Mouse (Mus musculus): ENCODE data around the gene Smc3. TPM values are rescaled to one million over a fixed set of nuclear protein-coding genes. Genes with fewer than 3 reads are reported as not detected.

The Smc3 gene
- polyA plus RNA-seq, 1 experiment from 2014 or later: 83.4 TPM

DNA sequence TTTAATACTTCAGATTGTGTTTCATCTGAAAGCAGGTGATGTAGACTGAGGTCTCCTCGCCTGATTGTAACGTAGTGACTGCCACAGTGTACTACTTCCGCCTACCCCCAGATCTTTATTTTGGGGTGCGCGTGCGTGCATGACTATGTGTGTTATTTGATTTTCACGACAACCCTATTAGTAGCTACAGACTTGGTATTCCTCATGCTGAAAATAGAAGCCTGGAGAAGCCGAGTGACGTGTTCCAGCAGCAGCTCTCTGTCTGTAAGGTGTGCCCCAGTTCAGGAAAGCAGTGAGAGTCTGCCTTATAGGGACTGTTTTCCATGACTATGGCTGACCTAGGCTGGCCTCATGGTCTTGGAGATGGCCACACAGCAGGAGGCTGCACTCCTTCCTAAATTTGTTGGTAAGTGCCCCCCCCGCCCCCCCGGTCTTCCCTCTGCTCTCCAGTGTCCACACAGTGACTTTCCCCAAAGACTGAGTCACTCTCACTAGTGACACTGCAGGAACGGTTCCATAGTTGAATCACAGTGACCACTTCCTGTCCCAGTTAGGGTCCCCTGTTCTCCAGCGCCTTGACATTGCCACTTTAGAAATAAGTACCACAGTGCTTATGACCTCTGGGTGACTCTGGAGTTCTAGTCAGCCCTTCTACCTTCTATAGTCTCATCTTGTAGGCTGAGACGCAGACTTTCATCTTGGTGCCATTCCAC is 34.5 kb upstream of the Smc3 start:
- Histone ChIP-seq H3K4me2 (no peak overlapping the region), H3K4me1 (replicated peaks) (no peaks in the 10 kb centered on the region), H3K36me3 (no peaks in the 10 kb centered on the region), H3K27me3 (no peaks in the 10 kb centered on the region), H3K9me3 (no peaks in the 10 kb centered on the region; the same call in 1 of the 2 replicates), H3K27ac (no peak overlapping the region), H3K4me3 (replicated peaks) (no peak overlapping the region), H3K9ac (replicated peaks) (no peak overlapping the region)
- ATAC-seq (ENCODE audit: insufficient number of reproducible peaks, insufficient read depth, low FRiP score, low TSS enrichment, low read depth): no peak
- WGBS: 92% methylated on average over 14 of the region's 14 CpGs

- Histone ChIP-seq H3K36me3 (no peaks in the 10 kb centered on the region), H3K9ac (replicated peaks) (no peak overlapping the region), H3K4me2 (no peak overlapping the region), H3K4me3 (replicated peaks) (no peak overlapping the region), H3K9me3 (no peaks in the 10 kb centered on the region; the same call in 1 of the 2 replicates), H3K27me3 (no peaks in the 10 kb centered on the region), H3K4me1 (replicated peaks) (no peaks in the 10 kb centered on the region), H3K27ac (no peak overlapping the region)
- 45% methylated on average over 11 of the region's 11 CpGs for WGBS
- no peak for ATAC-seq (ENCODE audit: insufficient number of reproducible peaks, insufficient read depth, low FRiP score, low TSS enrichment, low read depth)
Measured at GRCm38 (mm10) chr19:53567864-53568263, 32.3 kb upstream of the Smc3 start.

- WGBS: 62% methylated on average over 3 of the region's 3 CpGs
- Histone ChIP-seq H3K4me2 (no peak overlapping the region), H3K4me3 (replicated peaks) (no peak overlapping the region), H3K4me1 (replicated peaks) (no peaks in the 10 kb centered on the region), H3K27ac (no peak overlapping the region), H3K9me3 (no peaks in the 10 kb centered on the region), H3K36me3 (no peaks in the 10 kb centered on the region), H3K9ac (replicated peaks) (no peak overlapping the region), H3K27me3 (no peaks in the 10 kb centered on the region)
- ATAC-seq (ENCODE audit: insufficient number of reproducible peaks, insufficient read depth, low FRiP score, low TSS enrichment, low read depth): no peak
Measured at GRCm38 (mm10) chr19:53568553-53568952, 31.6 kb upstream of the Smc3 start.

- 68% methylated on average over 4 of the region's 4 CpGs for WGBS
- ATAC-seq (ENCODE audit: insufficient number of reproducible peaks, insufficient read depth, low FRiP score, low TSS enrichment, low read depth): no peak
- Histone ChIP-seq H3K9ac (replicated peaks) (no peak overlapping the region), H3K4me1 (replicated peaks) (no peaks in the 10 kb centered on the region), H3K9me3 (no peaks in the 10 kb centered on the region), H3K4me2 (no peak overlapping the region), H3K36me3 (no peaks in the 10 kb centered on the region), H3K4me3 (replicated peaks) (no peak overlapping the region), H3K27ac (no peak overlapping the region), H3K27me3 (no peaks in the 10 kb centered on the region)
Measured at GRCm38 (mm10) chr19:53571056-53571455, 29.1 kb upstream of the Smc3 start.

GRCm38 (mm10) chr19:53571501-53572428 is 28.4 kb upstream of the Smc3 start:
- Histone ChIP-seq H3K4me2 (no peak overlapping the region), H3K9ac (replicated peaks) (no peak overlapping the region), H3K27me3 (no peaks in the 10 kb centered on the region), H3K9me3 (no peaks in the 10 kb centered on the region), H3K27ac (no peak overlapping the region), H3K4me3 (replicated peaks) (no peak overlapping the region), H3K36me3 (no peaks in the 10 kb centered on the region), H3K4me1 (replicated peaks) (no peaks in the 10 kb centered on the region)
- 76% methylated on average over 18 of the region's 18 CpGs for WGBS
- ATAC-seq (ENCODE audit: insufficient number of reproducible peaks, insufficient read depth, low FRiP score, low TSS enrichment, low read depth): no peak

DNA sequence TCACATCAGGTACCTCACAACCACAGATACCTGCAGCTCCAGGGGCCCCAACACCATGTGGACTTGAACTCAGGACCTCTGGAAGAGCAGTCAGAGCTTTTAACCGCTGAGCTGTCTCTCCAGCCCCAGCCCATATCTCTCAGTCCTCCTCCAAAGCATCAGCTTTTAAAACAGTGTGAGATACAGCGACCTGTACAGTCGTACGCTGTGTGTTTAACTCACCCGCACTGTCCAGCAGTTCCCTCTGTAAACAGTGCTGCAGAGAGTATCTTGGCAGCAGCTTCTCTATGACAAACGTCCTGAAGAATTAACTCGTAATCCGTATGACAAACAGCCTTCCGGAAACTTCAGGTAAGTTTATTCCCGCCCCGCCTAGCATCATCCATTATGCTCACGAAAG is 27.6 kb upstream of the Smc3 start:
- 87% methylated on average over 12 of the region's 12 CpGs for WGBS
- Histone ChIP-seq H3K4me2 (no peak overlapping the region), H3K27me3 (no peaks in the 10 kb centered on the region), H3K4me3 (replicated peaks) (no peak overlapping the region), H3K36me3 (no peaks in the 10 kb centered on the region), H3K9ac (replicated peaks) (no peak overlapping the region), H3K4me1 (replicated peaks) (no peaks in the 10 kb centered on the region), H3K27ac (no peak overlapping the region), H3K9me3 (no peaks in the 10 kb centered on the region)
- ATAC-seq (ENCODE audit: insufficient number of reproducible peaks, insufficient read depth, low FRiP score, low TSS enrichment, low read depth): no peak

DNA sequence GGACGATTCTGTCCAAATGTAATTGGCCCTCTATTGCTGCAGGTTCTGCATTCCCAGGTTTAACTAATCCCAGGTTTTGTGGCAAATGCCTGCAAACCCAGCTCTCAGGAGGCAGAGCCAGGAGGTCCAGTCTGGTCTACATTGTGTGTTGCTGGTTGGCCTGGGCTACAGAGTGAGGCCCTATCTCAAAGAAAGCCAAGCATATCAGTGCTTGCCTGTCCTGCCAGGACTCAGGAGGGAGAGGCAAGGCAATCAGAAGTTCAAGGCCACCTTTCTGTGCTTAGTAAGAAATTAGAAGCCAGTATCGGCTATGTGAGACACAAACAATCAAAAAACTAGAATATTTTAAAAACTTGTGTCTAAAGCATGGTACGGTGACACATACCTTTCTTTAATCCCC is 27.0 kb upstream of the Smc3 start:
- no peak overlapping the region for H3K4me3 ChIP-seq (replicated peaks)
- no peak overlapping the region for H3K27ac ChIP-seq
- no peaks in the 10 kb centered on the region for H3K4me1 ChIP-seq (replicated peaks)
- 85% methylated on average over 3 of the region's 3 CpGs for WGBS
- no peak overlapping the region for H3K4me2 ChIP-seq
- no peaks in the 10 kb centered on the region for H3K36me3 ChIP-seq
- ATAC-seq (ENCODE audit: insufficient number of reproducible peaks, insufficient read depth, low FRiP score, low TSS enrichment, low read depth): no peak
- H3K9me3 ChIP-seq: no peaks in the 10 kb centered on the region
- no peaks in the 10 kb centered on the region for H3K27me3 ChIP-seq
- H3K9ac ChIP-seq (replicated peaks): no peak overlapping the region

GRCm38 (mm10) chr19:53574131-53574530 is 26.1 kb upstream of the Smc3 start:
- Histone ChIP-seq H3K9me3 (no peaks in the 10 kb centered on the region), H3K4me2 (no peak overlapping the region), H3K4me1 (replicated peaks) (no peaks in the 10 kb centered on the region), H3K27me3 (no peaks in the 10 kb centered on the region), H3K9ac (replicated peaks) (no peak overlapping the region), H3K27ac (no peak overlapping the region), H3K4me3 (replicated peaks) (no peak overlapping the region), H3K36me3 (no peaks in the 10 kb centered on the region)
- 60% methylated on average over 8 of the region's 8 CpGs for WGBS
- ATAC-seq (ENCODE audit: insufficient number of reproducible peaks, insufficient read depth, low FRiP score, low TSS enrichment, low read depth): no peak

DNA sequence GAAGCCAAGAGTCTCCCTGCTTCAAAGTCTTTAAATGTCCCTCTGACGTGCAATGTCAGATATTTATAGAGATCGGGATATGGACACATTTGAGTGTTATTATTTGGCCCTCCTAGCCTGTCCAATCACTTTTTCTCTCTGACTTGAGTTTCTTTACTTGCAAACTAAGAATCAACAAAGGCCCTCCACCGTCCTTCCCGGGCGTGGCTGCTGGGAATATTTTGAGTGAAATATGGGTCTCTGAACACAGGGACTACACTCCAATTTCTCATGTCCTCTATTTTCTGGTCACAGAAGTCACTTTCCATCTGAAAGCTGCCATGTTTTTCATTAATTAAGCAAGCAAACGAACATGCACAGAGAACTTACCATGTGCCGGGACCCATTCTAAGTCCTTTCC is 25.7 kb upstream of the Smc3 start:
- no peak for ATAC-seq (ENCODE audit: insufficient number of reproducible peaks, insufficient read depth, low FRiP score, low TSS enrichment, low read depth)
- H3K27me3 ChIP-seq: no peaks in the 10 kb centered on the region
- no peaks in the 10 kb centered on the region for H3K9me3 ChIP-seq
- H3K4me2 ChIP-seq: no peak overlapping the region
- H3K4me1 ChIP-seq (replicated peaks): no peaks in the 10 kb centered on the region
- H3K27ac ChIP-seq: no peak overlapping the region
- 86% methylated on average over 7 of the region's 7 CpGs for WGBS
- H3K4me3 ChIP-seq (replicated peaks): no peak overlapping the region
- no peak overlapping the region for H3K9ac ChIP-seq (replicated peaks)
- no peaks in the 10 kb centered on the region for H3K36me3 ChIP-seq

DNA sequence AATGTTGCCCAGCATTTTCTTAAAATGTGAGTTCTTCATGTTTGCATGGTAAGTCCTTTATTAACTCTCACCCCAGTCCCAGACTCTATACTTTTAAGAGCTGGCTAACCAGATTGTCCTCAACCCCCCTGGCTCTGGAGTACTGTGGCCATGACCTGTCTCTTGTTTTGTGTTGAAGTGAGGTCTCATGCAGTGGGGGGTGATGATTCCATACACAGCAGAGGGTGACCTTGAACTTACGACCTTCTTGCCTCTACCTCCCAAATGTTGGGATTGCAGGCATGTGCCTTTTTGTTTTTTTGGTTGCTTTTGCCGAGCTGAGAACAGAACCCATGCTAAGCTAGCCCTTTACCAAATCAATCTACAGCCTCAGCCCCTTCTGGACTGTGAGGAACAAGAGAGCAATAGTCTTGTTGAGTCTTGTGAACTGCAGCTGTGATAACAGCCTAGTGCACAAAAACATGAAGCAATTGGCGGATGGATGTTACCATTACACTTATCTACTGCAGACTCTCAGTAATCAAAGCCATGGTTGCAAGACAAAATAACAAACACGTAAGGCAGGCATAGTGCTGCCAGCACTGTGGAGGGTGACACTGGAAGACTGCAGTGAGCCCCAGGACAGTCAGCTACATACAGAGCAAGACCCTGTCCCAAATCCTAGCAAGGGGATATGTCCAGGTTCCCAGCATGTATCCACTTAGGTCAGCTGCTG is 24.7 kb upstream of the Smc3 start:
- H3K36me3 ChIP-seq: no peaks in the 10 kb centered on the region
- no peak overlapping the region for H3K27ac ChIP-seq
- no peak overlapping the region for H3K4me3 ChIP-seq (replicated peaks)
- no peak for ATAC-seq (ENCODE audit: insufficient number of reproducible peaks, insufficient read depth, low FRiP score, low TSS enrichment, low read depth)
- H3K9me3 ChIP-seq: no peaks in the 10 kb centered on the region
- 83% methylated on average over 4 of the region's 4 CpGs for WGBS
- H3K4me1 ChIP-seq (replicated peaks): no peaks in the 10 kb centered on the region
- no peak overlapping the region for H3K9ac ChIP-seq (replicated peaks)
- no peaks in the 10 kb centered on the region for H3K27me3 ChIP-seq
- no peak overlapping the region for H3K4me2 ChIP-seq

GRCm38 (mm10) chr19:53576061-53576460 is 24.1 kb upstream of the Smc3 start:
- WGBS: 90% methylated on average over 7 of the region's 7 CpGs
- Histone ChIP-seq H3K27ac (no peak overlapping the region), H3K9me3 (no peaks in the 10 kb centered on the region), H3K36me3 (no peaks in the 10 kb centered on the region), H3K4me3 (replicated peaks) (no peak overlapping the region), H3K27me3 (no peaks in the 10 kb centered on the region), H3K9ac (replicated peaks) (no peak overlapping the region), H3K4me2 (no peak overlapping the region), H3K4me1 (replicated peaks) (no peaks in the 10 kb centered on the region)
- no peak for ATAC-seq (ENCODE audit: insufficient number of reproducible peaks, insufficient read depth, low FRiP score, low TSS enrichment, low read depth)
